Mouse (Mus musculus) embryonic fibroblast, embryonic 13.5 days (primary cell): ENCODE results near the gene Msh2.

Experiments
- CTCF ChIP-seq: IDR thresholded peaks from 2 replicates; pipeline ENCODE4 v1.5.1; 2011; ENCODE audit warnings: mild to moderate bottlenecking, control low read depth, low read length, moderate library complexity, borderline replicate concordance; ENCODE audit not compliant: insufficient read depth
- POLR2A ChIP-seq: IDR thresholded peaks from 2 replicates; pipeline ENCODE4 v1.6.1; 2011; ENCODE audit warnings: low read depth, mild to moderate bottlenecking, control low read depth, low read length, moderate library complexity

- TF ChIP-seq CTCF: no peak
- TF ChIP-seq POLR2A: no peak
These were observed 5.5 kb downstream of the Msh2 start for GRCm38 (mm10) chr17:87677656-87678055.
